Mouse (Mus musculus) bone marrow macrophage, adult 2 months (primary cell): ENCODE results near the gene Lrrc1.

Experiments used
- CTCF ChIP-seq: IDR thresholded peaks from 2 replicates; pipeline ENCODE4 v1.5.1; 2012; ENCODE audit warnings: low read depth, mild to moderate bottlenecking, low read length, moderate library complexity
- POLR2A ChIP-seq: IDR thresholded peaks from 2 replicates; pipeline ENCODE4 v1.6.1; 2012; ENCODE audit warnings: mild to moderate bottlenecking, low read depth, low read length, borderline replicate concordance

DNA sequence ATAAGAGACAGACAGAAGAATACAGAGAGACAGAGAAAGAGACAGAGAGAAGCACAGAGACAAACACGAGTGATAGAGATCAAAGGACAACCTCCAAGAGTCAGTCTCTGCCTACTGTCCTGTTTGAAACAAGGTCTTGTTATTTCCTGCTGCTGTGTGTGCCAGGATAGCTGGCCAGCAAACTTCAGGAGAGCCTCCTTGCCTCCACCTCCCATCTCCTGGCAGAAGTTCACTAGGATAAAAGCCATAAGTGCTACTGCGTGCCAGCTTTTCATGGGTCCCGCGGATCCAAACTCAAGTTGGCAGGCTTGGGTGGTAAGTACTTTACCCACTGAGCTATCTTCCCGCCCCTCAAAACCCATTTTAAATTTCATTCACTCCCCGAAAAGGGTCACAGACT is 8.4 kb downstream of the Lrrc1 start:
- no peak for TF ChIP-seq POLR2A
- TF ChIP-seq CTCF = no peak
